Mouse (Mus musculus) heart, embryonic 14.5 days (tissue): Measurements from ENCODE around the gene Evc. TPM values are rescaled to one million over a fixed set of nuclear protein-coding genes. Genes with fewer than 3 reads are reported as not detected.

ENCODE experiments used
- ATAC-seq: fragments of 200-750 bp; cut with Nextera tagmentation; 2 replicates; pipeline ENCODE4 v1.8.0; 2017; ENCODE audit warnings: low read depth, moderate TSS enrichment; ENCODE audit not compliant: insufficient number of reproducible peaks, insufficient read depth, low FRiP score
- H3K27ac ChIP-seq, 2 experiments: fragments of 200-500 bp in 1 of 2; fragments of 300-500 bp in 1 of 2; sonication (generic) in 1 of 2; replicated peaks in 1 of 2; 2 replicates each; pipeline ENCODE4 v1.5.1; 2012 to 2014; ENCODE audit warnings: low read depth in 2 of 2, low read length in 2 of 2, control low read depth in 1 of 2, mild to moderate bottlenecking in 1 of 2, mixed read lengths in 1 of 2; ENCODE audit not compliant: control insufficient read depth in 1 of 2, insufficient read depth in 1 of 2
- H3K27me3 ChIP-seq: fragments of 300-500 bp; sonication (generic); 2 replicates; pipeline ENCODE4 v1.6.1; 2014; ENCODE audit warnings: mild to moderate bottlenecking, low read length, control low read depth; ENCODE audit not compliant: control insufficient read depth, insufficient read depth
- H3K36me3 ChIP-seq: fragments of 300-500 bp; sonication (generic); 2 replicates; pipeline ENCODE4 v1.6.1; 2014; ENCODE audit warnings: mild to moderate bottlenecking, control low read depth, low read length, mixed read lengths; ENCODE audit not compliant: control insufficient read depth, insufficient read depth
- H3K4me1 ChIP-seq, 2 experiments: fragments of 200-500 bp in 1 of 2; fragments of 300-500 bp in 1 of 2; sonication (generic) in 1 of 2; 2 replicates each; pipeline ENCODE4 v1.6.1; 2012 to 2014; ENCODE audit warnings: low read length in 2 of 2, control low read depth in 1 of 2, mixed read lengths in 1 of 2; ENCODE audit not compliant: control insufficient read depth in 2 of 2, insufficient read depth in 2 of 2
- H3K4me2 ChIP-seq: fragments of 300-500 bp; sonication (generic); 2 replicates; pipeline ENCODE4 v1.6.1; 2014; ENCODE audit warnings: mild to moderate bottlenecking, low read length
- H3K4me3 ChIP-seq, 2 experiments: fragments of 200-500 bp in 1 of 2; fragments of 300-500 bp in 1 of 2; sonication (generic) in 1 of 2; 2 replicates each; pipeline ENCODE4 v1.5.1; 2012 to 2014; ENCODE audit warnings: low read length in 2 of 2, mild to moderate bottlenecking in 2 of 2, control low read depth in 1 of 2, low read depth in 1 of 2, moderate library complexity in 1 of 2; ENCODE audit not compliant: control insufficient read depth in 1 of 2, insufficient read depth in 1 of 2
- H3K9ac ChIP-seq: fragments of 300-500 bp; sonication (generic); 2 replicates; pipeline ENCODE4 v1.6.1; 2014; ENCODE audit warnings: mild to moderate bottlenecking, low read length
- H3K9me3 ChIP-seq: fragments of 300-500 bp; sonication (generic); 2 replicates; pipeline ENCODE4 v1.6.1; 2016; ENCODE audit warnings: low read length, control low read depth; ENCODE audit not compliant: control insufficient read depth
- WGBS: fragments of 180-500 bp; shearing (Covaris S2); extraction: QIAGEN DNeasy Blood & Tissue Kit; methylation state at CpG from one replicate; pipeline ENCODE4 v1.1.7; 2014; 5-methylcytosine and 5-hydroxymethylcytosine counted together
- polyA plus RNA-seq: library from polyadenylated mRNA; unstranded; fragments of >200 nt; fragmentation: Nextera tagmentation; extraction: Ambion mirVana; gene quantifications from 2 replicates; pipeline ENCODE4 v1.2.1, GENCODE M21; 2014

The Evc gene
- polyA plus RNA-seq, 1 experiment from 2014 or later, result 3.7 TPM

DNA sequence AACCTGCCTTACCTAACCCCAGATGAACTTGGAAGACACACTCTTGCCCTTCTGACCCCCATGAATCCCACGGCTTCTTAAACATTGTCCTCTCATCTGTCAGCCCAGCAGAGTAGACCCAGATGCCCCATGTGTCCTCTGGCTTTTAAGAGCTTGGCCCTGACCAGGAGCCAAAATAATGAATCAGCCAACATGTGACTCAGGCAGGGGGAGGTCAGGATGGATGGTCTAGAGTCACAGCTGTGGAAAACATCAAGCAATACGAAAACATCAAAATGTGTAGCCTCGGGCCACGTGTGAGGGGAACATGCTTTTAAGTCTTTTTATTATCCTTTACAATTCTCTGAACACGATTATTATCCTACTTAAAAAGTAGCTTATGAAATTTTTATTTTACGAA, 72.9 kb downstream of the Evc start:
- H3K4me2 ChIP-seq, result no peak overlapping the region
- WGBS, result 59% methylated on average over 6 of the region's 6 CpGs
- no peaks in the 10 kb centered on the region; a peak in 1 of 4 replicates for H3K4me1 ChIP-seq
- H3K4me3 ChIP-seq, result no peak overlapping the region
- H3K9ac ChIP-seq, result no peak overlapping the region
- no peak for ATAC-seq
- no peaks in the 10 kb centered on the region for H3K9me3 ChIP-seq
- 0 out of 2 replicates have a peak, but pooled peaks cover 3% of the 10 kb centered on the region for H3K36me3 ChIP-seq
- no peak overlapping the region for H3K27ac ChIP-seq
- no peaks in the 10 kb centered on the region for H3K27me3 ChIP-seq

DNA sequence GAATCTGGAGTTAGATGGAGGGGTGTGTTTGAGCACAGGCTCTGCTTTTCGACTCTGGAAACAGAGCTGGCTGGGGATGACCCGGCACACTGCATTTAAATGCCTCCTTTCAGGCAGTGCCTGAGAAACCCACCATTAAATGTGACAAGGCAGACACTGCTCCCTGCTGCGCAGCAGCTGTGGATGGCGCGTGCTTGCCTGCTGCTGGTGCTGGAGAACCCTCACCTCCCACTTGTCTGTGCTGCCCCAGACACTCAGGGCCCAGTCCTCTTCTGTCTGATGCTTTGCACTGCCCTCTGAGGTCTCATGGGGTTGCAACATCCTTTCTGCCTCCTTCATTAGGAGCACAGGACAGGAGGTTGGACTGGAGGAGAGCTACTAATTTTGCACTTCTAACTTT, 75.0 kb downstream of the Evc start:
- no peak for ATAC-seq
- H3K9me3 ChIP-seq, result no peaks in the 10 kb centered on the region

GRCm38 (mm10) chr5:37257243-37257642, 79.5 kb downstream of the Evc start:
- Histone ChIP-seq H3K4me2 (no peak overlapping the region), H3K27ac (no peak overlapping the region), H3K9me3 (no peaks in the 10 kb centered on the region), H3K4me1 (no peaks in the 10 kb centered on the region), H3K4me3 (no peak overlapping the region), H3K9ac (no peak overlapping the region), H3K27me3 (no peaks in the 10 kb centered on the region), H3K36me3 (no peaks in the 10 kb centered on the region)
- WGBS, result 35% methylated on average over 5 of the region's 5 CpGs
- no peak for ATAC-seq

More for the DNA sequence above, 75.0 kb downstream of the Evc start:
- Histone ChIP-seq H3K27ac (no peak overlapping the region), H3K4me3 (no peak overlapping the region), H3K27me3 (no peaks in the 10 kb centered on the region), H3K4me1 (no peaks in the 10 kb centered on the region; a peak in 1 of 4 replicates), H3K9ac (no peak overlapping the region), H3K36me3 (no peaks in the 10 kb centered on the region), H3K4me2 (no peak overlapping the region)
- 64% methylated on average over 5 of the region's 5 CpGs for WGBS

GRCm38 (mm10) chr5:37256823-37257222, 79.9 kb downstream of the Evc start:
- Histone ChIP-seq H3K27ac (no peak overlapping the region), H3K9me3 (no peaks in the 10 kb centered on the region), H3K36me3 (no peaks in the 10 kb centered on the region), H3K27me3 (no peaks in the 10 kb centered on the region), H3K4me3 (no peak overlapping the region), H3K9ac (no peak overlapping the region), H3K4me2 (no peak overlapping the region), H3K4me1 (no peaks in the 10 kb centered on the region)
- WGBS, result 44% methylated on average over 7 of the region's 7 CpGs
- ATAC-seq, result no peak

- Histone ChIP-seq H3K4me1 (no peaks in the 10 kb centered on the region), H3K27me3 (no peaks in the 10 kb centered on the region), H3K9ac (no peak overlapping the region), H3K36me3 (no peaks in the 10 kb centered on the region), H3K9me3 (no peaks in the 10 kb centered on the region), H3K4me2 (no peak overlapping the region), H3K27ac (no peak overlapping the region), H3K4me3 (no peak overlapping the region)
- ATAC-seq, result no peak
- WGBS, result 62% methylated on average over 4 of the region's 4 CpGs
Observed at GRCm38 (mm10) chr5:37254523-37254922, 82.2 kb downstream of the Evc start.

DNA sequence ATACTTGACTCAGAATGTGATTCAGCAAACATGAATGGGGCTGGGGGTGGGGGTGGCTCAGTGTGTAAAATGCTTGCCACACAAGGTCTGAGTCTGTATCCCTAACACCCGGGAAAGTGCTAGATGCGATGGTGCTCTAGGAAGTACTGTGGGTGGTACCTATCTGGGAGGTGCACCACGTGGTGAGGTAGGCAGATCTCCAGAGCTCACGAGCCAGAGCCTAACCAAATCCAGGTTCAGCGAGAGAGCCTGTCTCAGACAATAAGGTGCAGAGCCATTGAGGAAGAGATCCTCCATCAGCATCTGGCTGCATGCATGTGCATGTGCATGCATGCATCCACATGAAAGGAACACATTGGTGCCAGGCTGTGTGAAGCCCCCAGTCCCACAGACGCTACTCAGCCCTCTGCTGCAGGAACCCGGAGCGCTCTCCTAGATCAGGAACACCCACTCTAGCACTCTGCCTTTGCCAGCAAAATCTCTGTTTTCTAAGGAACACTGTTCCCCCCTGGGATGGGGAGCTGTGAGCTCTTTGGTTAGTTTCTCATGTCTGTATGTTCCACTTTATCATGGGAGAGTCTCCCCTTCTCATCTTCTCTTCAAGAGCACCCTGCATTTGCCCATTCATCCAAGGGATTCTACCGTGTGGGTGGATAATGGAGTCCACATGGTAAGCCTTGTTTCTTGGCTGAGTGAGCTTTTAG, 84.4 kb downstream of the Evc start:
- ATAC-seq, result no peak
- no peaks in the 10 kb centered on the region for H3K4me1 ChIP-seq
- 75% methylated on average over 9 of the region's 9 CpGs for WGBS
- no peaks in the 10 kb centered on the region for H3K36me3 ChIP-seq
- H3K27ac ChIP-seq, result no peak overlapping the region
- H3K9me3 ChIP-seq, result no peaks in the 10 kb centered on the region
- H3K4me2 ChIP-seq, result no peak overlapping the region
- H3K9ac ChIP-seq, result no peak overlapping the region
- H3K27me3 ChIP-seq, result peaks cover 12% of the 10 kb centered on the region
- no peak overlapping the region for H3K4me3 ChIP-seq

DNA sequence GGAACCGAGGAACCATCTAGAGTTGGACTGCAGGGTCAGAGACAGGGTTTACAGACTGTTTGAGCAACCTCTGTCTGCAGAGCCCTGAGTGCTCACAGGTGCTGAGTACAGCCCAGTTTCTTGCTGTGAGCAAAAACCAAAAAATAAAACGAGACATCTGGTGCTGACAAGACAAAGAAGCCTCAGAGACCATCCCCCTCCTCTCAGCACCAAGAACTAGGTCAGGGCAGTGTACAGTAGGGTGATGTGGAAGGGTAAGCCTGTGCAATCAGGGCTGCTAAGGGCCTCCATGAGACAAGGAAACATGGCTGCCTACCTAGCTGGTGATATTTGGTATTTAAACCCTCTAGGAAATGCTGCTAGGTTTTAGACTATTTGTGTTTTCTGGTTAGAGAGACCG, 85.1 kb downstream of the Evc start:
- no peak overlapping the region for H3K4me2 ChIP-seq
- no peaks in the 10 kb centered on the region for H3K4me1 ChIP-seq
- no peaks in the 10 kb centered on the region for H3K36me3 ChIP-seq
- H3K9ac ChIP-seq, result no peak overlapping the region
- peaks cover 17% of the 10 kb centered on the region for H3K27me3 ChIP-seq
- no peak overlapping the region for H3K4me3 ChIP-seq
- no peak overlapping the region for H3K27ac ChIP-seq
- 47% methylated on average over 3 of the region's 3 CpGs for WGBS
- no peak for ATAC-seq
- no peaks in the 10 kb centered on the region for H3K9me3 ChIP-seq

- Histone ChIP-seq H3K36me3 (no peaks in the 10 kb centered on the region), H3K9ac (no peak overlapping the region)
- no peak for ATAC-seq
Observed at GRCm38 (mm10) chr5:37248870-37249269, 87.8 kb downstream of the Evc start.

More at GRCm38 (mm10) chr5:37248870-37249269, 87.8 kb downstream of the Evc start:
- Histone ChIP-seq H3K4me2 (no peak overlapping the region), H3K27me3 (peaks cover 44% of the 10 kb centered on the region), H3K9me3 (no peaks in the 10 kb centered on the region), H3K4me1 (peaks cover 3% of the 10 kb centered on the region in 2 experiments; a peak in 1 of 4 replicates), H3K4me3 (no peak overlapping the region), H3K27ac (no peak overlapping the region)
- 66% methylated on average over 3 of the region's 3 CpGs for WGBS
